ENCODE assay signal across 26 mouse cellular contexts in the genomic region with DNA sequence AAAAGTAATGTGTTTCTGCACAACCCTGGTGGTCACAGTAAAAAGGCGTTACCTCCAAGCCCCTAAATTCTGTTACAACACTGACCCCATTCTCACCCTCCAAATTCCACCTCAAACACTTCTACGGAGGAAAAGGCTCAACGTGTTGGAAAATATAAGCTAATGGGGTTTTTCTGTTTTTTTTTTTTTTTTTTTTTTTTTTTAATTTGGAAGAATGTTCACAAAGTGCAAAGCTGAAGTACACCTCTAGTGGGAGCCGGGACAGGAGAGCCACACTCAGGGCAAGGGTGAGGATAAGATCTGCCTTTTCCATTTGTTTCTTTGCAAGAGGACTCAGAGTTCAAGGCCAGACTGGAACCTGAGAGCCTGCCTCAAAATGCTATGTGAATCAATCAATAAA.
"Had no signal": no experiment of that assay in that cellular context is flagged by ENCODE, and none has a peak within 500 bp of the region (broad histone marks: within the 10 kb centered on the region; RNA-seq: fewer than 3 reads in every experiment).

No protein-coding gene starts in this region.

- H3K4me3 ChIP-seq: heart, embryonic 10.5 days; heart, embryonic 13.5 days; heart, embryonic 15.5 days; hindbrain, embryonic 13.5 days; hindbrain, embryonic 15.5 days; intestine, embryonic 15.5 days; kidney, embryonic 15.5 days; left cerebral cortex, adult 2 months; limb, embryonic 10.5 days; limb, embryonic 12.5 days; liver, embryonic 13.5 days had no signal

- H3K9ac ChIP-seq: heart, embryonic 13.5 days; heart, embryonic 15.5 days; hindbrain, embryonic 13.5 days; hindbrain, embryonic 15.5 days; intestine, embryonic 15.5 days; kidney, embryonic 15.5 days; limb, embryonic 12.5 days; liver, embryonic 13.5 days had no signal

- H3K4me2 ChIP-seq: heart, embryonic 13.5 days; heart, embryonic 15.5 days; hindbrain, embryonic 13.5 days; hindbrain, embryonic 15.5 days; intestine, embryonic 15.5 days; kidney, embryonic 15.5 days; limb, embryonic 12.5 days; liver, embryonic 11.5 days; liver, embryonic 13.5 days had no signal

- H3K27ac ChIP-seq: heart, embryonic 10.5 days; heart, embryonic 13.5 days; heart, embryonic 15.5 days; hindbrain, embryonic 13.5 days; hindbrain, embryonic 15.5 days; hindbrain, postnatal 0 days; intestine, embryonic 15.5 days; kidney, embryonic 15.5 days; kidney, postnatal 0 days; left cerebral cortex, adult 2 months; limb, embryonic 10.5 days; limb, embryonic 12.5 days; liver, embryonic 13.5 days had no signal

- H3K4me1 ChIP-seq: hindbrain, embryonic 13.5 days; hindbrain, embryonic 15.5 days; intestine, embryonic 15.5 days; liver, embryonic 13.5 days had no signal

- H3K36me3 ChIP-seq: heart, embryonic 10.5 days; heart, embryonic 13.5 days; heart, embryonic 15.5 days; hindbrain, embryonic 13.5 days; hindbrain, embryonic 15.5 days; intestine, embryonic 15.5 days; kidney, embryonic 15.5 days; limb, embryonic 10.5 days; limb, embryonic 12.5 days; liver, embryonic 13.5 days had no signal

- ATAC-seq: hindbrain, postnatal 0 days; intestine, embryonic 15.5 days had no signal

- H3K27me3 ChIP-seq: heart, embryonic 13.5 days; heart, embryonic 15.5 days; hindbrain, embryonic 13.5 days; hindbrain, embryonic 15.5 days; intestine, embryonic 15.5 days; kidney, embryonic 15.5 days; limb, embryonic 12.5 days; liver, embryonic 13.5 days had no signal

- H3K9me3 ChIP-seq: heart, embryonic 10.5 days; heart, embryonic 13.5 days; heart, embryonic 15.5 days; hindbrain, embryonic 13.5 days; hindbrain, embryonic 15.5 days; intestine, embryonic 15.5 days; kidney, embryonic 15.5 days; limb, embryonic 10.5 days; limb, embryonic 12.5 days; liver, embryonic 13.5 days had no signal

- DNase-seq: gastrocnemius, postnatal 14 days; gastrocnemius, postnatal 36 days; heart, adult 18-20 months; heart, postnatal 14 days; heart, postnatal 36 days; kidney, adult 11 months; kidney, adult 2 months; kidney, adult 9 months; kidney, postnatal 25 days; kidney, postnatal 4 days; layer of hippocampus, adult 9-11 months; liver; liver, embryonic 13.5 days had no signal
